Mouse (Mus musculus): ENCODE results near the gene Chrnb2.
A peak's percentile ranks its signal among the peaks of the same experiment; 100 is the strongest.

The Chrnb2 gene

DNA sequence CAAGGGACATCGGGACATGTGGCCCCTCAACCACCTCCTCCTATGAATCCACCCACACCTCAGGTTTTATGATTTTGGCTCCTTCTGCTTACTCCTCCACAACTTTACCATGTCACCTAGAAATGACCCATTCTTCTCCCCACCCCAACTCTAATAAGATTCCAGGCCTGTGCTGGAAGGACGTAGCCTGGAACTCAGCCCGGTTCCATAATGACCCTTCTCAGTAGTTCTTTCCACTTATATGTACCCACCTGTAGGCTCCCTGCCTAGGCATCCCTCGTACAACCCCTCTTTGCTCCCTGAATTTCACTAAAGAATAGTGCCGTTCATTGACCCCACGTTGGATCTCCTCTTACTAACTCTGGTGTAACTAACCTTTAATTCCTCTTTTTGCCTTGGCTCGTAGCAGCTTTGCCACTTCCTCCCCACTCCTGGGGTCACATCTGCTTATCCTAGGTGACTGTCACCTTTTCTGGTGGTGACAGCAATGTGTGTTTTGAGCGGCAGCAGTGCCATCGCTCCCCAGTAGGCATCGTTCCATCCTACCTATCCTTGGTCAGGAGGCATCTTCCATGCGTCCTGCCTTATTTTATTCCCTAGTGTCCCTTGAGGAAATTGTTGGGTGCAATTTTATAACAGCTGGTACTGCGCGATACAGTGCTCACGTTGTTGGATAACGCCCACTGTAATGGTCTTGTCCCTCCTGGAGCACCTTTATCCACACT is 10.0 kb upstream of the Chrnb2 start:
- no peak for DNase-seq

DNA sequence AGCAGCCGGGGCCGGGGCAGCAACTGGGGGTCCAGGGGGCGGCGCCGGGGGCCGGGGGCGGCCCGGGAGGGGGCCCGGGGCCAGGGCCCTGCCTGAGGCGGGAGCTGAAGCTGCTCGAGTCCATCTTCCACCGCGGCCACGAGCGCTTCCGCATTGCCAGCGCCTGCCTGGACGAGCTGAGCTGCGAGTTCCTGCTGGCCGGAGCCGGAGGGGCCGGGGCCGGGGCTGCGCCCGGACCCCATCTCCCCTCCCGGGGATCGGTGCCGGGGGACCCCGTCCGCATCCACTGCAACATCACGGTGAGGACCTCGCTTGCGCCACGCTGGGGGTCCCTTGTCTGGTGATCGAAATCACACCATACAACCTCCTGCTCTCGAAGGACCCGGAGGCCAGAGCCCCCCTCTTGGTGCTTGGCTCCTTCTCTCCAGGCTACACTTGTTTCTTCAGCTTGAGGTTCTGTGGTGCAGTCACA is 9.3 kb upstream of the Chrnb2 start:
- DNase-seq, result peak; percentile 37

DNA sequence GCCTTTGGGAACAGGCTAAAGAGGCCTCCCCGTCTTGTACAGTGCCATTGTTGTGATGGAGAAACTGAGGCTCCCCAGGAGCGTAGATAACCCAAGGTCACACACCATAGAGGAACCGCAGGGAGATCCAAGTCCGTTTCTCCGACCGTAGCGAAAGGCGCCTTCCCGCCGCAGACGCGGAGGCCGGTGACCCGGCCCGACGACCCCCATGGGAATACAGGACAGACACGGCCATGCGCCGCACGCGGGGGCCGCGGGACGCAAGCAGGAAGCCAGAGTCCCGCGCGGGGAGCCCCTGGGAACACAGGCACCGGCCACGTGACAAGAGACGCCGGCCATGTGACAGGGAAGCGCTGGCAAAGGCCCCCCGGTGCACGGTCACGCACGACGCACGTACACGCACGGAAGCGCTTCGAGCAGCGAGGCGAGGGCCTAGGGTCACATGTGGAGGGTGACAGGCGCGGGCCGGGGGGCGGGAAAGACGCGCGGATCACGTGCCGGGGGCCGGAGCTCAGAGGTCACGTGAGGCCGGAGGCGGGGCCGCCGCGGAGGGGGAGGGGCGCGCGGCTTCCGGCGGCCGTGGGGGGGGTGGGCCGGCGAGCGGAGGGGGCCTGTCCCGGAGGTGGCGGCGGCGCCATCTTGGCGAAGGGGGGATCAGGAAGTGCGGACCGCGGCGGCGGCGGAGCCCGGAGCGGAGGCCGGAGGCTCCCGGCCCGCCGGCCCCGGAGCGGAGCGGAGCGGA is 8.7 kb upstream of the Chrnb2 start, which contains the start of gene Ube2q1:
Ube2q1 (plus strand) TSS at position 649 of the 742 bp plus-strand sequence.
- DNase-seq, result peak; percentile 98

DNA sequence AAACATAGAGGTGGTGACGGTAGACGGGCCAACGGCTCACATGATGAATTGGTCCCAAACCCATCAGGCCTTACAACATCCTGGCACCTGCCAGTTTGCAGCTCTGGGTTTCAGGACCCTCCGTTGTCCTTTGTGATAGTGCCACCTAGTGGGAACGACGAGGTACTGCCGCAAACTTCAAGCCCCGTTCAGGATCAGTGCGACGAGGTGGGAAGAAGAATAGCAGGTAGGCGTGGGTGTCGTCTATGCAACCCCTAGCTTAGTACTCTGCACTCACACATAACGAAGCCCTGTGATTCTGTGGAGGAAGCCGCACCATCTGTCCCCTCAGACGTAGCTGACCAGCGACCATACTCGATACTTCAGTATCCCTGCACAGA is 8.1 kb upstream of the Chrnb2 start:
- DNase-seq, result peak; percentile 86

DNA sequence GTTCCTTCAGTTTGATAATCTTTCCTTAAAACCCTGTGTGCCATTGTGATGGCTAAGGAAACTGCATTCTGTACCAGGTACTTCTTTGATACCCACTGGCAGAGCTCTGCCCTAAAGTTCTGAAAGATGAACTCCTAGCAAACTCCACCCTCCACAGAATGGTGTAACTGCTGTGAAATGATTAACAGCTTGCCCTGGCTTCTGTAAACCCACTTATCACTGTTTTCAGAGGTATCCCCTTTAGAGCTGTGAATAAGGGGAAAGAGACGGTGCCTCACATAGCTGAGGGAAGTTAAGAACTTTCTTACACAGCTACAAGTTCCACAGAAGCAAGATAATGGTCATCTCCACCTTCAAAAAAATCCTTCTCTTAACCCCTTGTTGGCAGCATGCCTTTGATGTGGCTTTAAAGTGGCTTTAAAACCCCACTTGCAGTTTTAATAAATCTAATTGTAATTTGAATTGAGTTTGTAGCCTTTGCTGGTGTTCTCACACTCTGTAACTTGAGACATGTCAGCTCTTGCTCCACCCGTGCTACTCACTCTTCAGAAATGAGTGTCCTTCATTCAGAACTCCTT is 6.1 kb upstream of the Chrnb2 start:
- no peak for DNase-seq

DNA sequence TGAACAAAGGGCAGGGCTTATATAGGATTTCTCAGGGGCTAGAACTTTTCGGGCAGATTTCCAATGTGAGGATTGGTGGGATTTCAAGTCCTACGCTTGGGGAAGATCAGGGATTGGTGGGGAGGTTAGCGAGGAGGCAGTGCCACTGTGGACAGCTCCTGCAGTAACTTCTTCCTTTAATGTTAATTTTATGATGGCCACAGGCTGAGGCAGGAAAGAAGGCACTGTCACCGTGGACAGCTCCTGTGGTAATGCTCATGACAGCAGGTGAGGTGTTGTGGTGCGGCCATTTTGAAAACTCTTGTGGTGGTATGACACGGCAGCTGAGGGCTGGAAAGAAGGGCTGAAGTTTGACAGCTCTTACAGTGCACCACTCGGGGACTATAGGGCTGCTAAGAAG is 5.2 kb upstream of the Chrnb2 start:
- no peak for DNase-seq

DNA sequence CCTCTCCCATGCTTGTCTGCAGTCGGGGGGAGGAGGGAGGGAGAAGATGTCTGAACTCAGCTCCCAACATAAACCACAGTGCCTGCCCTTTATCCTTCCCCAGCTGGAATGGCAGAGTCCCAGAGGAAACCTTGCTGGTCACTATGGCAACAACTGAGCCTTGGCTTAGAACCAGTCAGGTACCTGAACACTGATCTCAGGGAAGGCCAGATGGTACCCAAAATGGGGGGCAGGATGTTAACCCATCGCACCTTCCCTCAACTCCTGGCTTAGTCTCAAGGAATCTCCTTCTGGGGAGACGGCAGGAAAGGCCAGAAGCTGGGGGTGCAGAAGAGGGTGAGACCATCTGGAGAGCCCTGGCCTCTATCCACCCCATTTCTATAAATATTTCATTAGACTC is 4.6 kb downstream of the Chrnb2 start:
- DNase-seq, result no peak

DNA sequence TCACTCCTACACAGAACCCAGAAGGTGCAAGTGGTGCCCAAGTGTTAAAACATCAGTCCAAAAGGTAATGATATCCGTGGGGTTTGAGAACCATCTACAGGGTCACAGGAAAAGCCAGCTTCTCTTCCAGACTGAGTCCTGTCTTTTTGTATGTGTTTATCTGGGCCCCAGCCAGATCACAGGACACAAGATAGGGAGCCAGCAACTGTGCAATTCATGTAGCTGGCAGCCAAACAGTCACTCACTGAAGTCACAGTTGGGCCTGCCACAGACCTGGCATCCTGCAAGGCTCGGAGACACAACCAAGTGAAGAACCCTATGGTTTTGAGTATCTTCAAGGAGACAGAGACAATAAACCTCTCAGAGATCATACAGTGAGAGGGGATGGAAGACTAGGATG is 6.6 kb downstream of the Chrnb2 start:
- no peak for DNase-seq

DNA sequence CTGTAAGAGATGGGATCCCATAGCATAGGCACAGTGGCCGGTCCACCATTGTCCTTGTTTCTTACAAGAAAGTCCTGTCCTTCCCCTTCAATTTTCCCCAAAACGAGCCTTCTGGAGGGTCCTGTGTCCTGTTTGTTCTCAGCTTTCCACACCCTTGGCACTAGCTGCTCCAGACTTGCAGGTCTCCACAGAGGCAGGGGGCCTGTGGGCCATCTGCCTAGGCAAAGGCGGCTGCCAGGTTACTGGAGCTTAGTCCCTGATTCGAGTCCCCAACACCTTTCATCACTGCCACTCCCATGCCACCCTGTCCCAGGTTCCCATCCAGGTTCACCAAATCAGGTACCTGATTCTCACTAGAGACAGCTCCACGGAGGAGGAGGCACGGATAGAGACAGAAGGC is 9.1 kb downstream of the Chrnb2 start:
- DNase-seq, result no peak

DNA sequence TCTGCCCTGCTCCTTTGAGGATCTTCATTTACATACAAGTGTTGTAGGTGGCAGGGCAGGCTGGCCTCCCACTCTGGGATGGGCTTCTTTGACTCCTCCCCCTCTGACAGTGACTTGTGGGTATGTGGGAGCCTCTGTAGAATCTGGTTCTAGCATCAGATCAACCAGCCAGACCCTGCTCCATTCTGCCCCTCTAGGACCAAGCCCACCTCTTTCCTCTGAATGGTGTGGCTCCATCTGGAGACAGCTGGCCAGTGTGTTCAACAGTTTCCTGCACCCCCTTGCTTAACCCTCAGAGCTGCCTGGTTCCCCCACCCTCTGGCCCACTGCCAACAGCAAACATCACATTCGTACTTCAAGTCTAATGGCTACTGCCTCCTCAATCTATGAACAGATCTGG is 12.1 kb downstream of the Chrnb2 start:
- no peak for DNase-seq

DNA sequence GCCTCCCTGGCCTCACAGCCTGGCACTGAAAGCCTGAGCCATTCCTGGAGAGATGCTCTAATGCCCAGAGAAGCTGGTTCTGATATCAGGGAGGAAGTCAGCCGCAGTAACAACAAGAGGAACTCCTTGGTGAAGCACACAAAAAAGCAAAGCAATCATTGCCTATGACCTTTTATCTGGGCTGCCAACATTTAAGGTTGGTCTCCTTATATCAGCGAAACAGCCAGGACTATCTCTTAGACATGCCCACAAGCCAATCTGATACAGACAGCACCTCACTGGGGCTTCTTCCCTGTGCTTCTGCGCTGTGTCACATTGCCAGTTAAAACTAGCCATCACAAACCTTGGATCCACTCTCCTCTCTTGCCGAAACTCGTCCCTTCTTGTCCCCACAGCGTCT is 25.9 kb downstream of the Chrnb2 start:
- no peak for DNase-seq

DNA sequence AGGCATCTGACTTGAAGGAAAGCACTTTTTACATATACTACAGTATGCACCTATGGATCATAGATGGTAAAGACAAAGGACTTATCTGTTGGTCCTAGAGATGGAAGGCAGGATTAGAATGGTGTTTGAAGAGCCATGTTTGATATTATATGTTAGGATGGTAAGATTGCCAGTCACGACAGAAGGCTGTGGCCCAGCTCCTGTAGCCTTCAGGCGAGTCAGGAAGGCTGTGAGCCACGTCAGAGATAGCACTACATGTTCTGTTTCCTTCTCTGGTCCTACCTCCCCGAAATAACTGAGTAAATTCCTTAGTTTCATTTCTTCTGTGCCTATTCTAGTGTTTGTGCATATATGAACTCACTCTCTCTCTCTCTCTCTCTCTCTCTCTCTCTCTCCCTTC is 32.3 kb downstream of the Chrnb2 start:
- no peak for DNase-seq

DNA sequence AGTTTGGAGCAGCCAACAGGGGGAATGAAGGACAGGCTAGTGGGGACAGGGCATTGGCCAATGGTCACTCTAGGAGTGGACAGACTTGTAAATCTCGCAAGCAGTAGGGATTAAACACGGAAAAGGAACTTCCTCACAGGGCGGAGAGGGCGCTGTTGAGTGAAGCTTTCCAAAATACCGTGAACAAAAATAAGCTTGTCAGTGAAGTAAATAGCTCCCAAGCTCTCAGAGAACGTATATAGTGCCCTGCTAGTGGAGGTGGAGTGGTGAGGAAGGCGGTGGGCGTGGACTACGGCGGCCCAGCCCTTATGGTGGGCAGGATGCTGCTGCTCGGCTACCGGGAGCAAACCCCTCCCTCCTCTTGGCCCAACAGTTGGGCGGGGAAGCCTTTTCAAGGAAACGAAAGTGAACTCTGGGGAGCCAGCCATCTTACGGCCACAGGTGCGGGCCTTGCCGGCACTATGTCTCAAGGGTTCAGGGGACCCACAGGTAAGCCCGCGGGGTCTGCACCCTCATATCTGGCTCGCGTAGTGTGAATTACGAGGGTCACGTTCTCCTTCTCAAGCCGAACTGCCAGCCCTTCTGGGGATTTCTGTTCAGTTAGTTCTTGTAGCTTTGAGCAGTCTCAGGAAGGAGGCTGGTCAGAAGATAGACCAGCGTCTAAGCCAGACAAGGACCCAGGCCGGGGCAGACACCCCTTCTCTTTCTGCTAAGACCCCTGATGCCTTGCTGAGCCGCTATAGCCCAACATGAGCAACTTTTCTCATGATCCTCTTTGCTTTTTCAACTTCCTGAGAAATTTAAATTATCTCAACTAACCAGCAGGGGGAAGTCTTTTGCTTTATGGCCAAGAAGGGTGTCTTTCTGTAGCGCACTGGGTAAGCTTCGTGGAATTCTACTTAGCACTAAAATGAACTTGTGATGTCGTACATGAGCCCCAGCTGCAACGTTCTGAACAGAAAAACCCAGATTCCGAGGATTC is 33.8 kb downstream of the Chrnb2 start:
- peak; percentile 61 for DNase-seq

DNA sequence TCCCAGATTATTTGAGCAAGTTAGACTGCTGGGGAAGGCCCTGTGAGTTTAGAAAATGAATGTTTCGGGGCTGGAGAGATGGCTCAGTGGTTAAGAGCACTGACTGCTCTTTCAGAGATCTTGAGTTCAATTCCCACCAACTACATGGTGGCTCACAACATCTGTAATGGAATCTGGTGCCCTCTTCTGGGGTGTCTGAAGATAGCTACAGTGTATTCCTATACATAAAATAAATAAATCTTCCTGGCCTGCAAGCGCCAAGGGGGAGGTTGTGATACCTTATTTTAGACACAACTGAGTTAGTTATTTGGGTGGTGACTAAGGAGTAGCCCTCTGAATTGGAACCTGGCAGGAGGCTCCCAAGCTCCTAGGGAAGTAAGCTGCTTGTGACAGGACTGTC is 35.6 kb downstream of the Chrnb2 start:
- no peak for DNase-seq

DNA sequence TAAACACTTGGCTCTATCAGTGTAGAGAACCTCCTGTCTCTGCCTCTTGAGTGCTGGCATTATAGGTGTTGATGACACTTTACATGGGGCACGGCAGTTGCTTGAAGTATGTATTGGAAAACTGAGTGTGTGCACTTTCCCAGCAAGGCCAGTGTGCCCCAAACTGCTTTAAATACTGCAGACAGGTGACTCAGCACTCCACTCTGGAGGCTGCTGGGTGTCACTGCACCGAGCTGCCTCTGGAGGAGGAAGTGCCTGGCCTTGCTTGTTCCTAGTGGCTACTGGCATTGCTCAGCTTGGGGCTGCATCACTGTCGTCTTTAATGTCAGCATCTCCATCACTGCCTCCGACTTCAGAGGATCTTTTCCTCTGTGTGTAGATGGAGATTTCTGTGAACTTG is 37.4 kb downstream of the Chrnb2 start:
- no peak for DNase-seq

DNA sequence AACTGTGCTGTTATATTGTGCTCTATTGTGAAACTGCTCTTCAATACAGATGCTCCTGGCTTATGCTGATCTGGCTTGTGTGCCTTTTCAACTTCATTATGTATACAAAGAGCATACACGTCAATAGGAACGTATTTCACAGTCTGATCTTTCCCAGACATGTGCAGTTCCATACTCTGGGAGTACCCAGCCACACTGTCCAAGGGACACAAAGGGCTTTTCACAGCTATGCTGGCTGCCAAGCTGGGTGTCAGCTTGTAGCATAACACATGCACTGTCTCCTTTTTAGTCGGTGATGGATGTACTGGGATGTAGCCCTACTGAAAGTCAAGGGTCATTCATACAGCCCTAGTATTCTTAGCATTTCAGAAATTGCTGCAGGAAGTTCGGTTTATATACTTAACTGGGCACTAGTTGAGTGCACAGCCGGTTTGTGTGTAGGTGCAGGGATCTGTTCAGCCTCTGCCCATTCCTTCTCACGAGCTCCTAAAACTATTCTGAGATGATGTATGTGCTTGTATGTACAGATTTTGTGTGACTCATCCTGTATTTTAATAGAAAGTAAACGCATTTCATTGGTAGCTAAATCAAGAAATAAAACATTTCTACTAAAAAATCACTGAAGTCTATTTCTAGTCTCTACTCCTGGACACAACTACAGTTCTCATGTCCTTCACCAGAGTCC is 40.9 kb downstream of the Chrnb2 start:
- DNase-seq, result no peak

DNA sequence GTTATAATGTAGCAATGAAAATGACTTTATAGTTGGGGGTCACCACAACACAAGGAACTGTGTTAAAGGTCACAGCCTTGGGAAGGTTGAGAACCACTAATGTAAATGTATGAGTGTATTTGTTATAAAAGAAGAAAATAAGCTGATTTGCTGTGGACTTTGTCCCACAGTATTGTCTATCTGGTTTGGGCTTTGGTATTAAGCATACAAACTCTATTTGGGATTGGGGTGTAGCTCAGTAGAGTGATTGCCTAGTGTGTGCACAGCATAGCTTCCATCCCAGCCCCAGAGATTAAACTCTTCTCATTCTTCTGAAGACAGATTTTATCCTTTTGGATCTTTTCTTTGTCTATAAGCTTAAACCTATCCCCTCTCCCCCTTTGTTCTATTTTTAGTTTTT is 42.4 kb downstream of the Chrnb2 start:
- DNase-seq, result no peak

DNA sequence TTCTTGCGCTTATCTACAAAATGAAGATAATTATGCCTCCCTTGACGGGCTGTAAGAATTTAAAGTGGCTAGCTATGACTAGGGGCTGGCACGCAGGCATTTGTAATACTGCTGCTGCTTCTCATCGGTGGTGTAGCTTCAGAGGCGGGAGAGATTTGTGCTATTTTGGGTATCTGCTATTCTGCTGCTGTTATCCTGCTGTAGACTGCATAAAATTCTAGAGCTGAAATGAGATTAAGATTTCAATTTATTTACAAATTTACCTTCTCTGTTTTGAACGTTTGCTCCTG is 48.5 kb downstream of the Chrnb2 start:
- peak; percentile 28 for DNase-seq

DNA sequence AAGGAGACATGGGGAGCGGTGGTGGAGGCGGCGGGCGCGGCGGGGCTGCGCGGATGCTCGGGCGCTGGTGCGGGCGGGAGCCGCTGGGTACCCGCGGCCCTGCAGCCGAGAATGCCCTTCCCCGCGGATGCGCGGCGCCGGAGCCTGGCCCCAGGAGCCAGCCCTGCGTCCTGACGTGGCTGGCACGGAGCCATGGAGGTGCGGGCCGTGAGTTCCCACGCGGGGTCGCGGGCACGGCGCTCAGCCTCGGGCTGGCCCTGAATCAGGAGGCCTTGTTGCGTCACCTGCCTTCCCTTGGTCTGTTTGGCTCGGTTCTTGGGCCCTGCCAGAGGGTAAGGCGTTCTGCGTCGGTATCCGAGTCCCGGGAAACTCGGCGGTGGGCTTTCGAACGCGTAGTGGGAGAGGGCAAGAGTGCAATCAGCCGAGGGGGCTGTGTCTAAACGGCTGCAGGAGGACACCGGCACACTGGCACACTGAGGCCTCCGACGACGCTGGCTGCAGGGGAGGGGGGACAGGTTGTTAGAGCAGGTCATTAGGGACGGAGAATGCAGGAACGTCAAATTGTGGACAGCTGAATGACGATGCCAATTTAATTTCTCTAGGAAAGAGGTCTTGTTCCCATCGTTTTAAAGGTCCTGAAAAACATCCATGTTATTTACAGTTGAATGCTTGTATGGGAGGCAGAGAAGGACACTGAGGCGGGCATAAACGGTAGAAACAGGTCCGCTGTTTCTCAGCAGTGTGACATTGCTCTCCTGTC is 49.0 kb downstream of the Chrnb2 start:
- peak; percentile 57 for DNase-seq

DNA sequence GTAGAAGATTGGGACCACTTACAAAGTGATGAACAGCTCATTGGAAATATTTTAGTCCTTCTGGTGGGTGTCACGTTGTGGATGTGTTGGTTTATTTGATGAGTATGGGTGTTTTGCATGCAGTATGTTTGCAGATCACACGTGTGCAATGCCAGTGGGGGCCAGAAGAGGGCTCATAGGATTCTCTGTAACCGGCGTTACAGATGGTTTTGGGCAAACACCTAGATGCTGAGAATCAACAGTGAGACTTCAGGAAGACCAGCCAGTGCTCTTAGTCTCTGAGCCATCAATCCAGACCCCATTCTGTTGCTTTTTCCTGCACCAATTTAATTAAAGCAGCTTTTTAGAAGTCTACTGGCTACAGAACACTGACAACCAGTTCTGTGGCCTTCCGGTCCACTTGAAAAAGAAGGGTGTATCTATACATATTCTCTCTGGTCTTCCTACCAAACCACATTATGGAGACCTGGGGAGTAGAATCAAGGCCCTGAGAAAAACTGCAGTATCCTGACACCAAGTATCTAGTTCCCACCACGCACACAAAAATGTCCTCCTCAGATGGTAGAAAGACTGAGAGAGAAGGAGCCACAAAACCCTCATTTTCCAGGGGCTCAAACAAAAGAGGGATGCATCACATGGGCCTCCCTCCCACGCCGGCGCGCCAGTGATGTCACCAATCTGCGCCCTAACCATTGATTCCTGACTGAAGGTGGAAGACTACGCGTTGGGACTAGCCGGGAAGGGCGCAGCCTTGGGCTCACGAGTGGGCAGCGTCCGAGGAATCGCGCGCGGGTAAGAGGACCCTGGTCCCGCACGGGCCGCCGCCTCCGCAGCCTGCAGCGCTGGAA is 49.8 kb downstream of the Chrnb2 start, which contains the start of gene Adar:
Adar (plus strand) TSS at position 664 of the 848 bp plus-strand sequence.
- DNase-seq, result peak; percentile 93

DNA sequence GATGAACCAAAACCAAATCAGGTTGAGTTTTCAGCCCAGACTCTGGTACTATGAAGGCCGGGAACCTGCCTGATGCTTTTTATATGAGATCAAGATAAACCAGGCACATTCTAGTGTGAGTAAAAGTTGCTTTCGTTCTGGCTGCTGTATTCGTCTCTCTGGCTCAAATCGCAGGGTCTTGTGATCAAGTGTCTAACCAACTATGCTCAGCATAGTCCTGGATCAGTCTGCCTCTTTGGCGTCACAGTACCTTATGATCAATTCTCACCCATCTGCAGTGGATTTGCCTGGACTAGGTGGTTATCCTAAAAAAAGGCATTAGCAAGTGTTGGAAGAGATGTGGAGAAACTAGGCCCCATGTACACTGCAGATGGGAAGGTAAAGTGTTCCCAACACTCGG is 60.4 kb downstream of the Chrnb2 start:
- no peak for DNase-seq

Measured in right cerebral cortex, adult 18-20 months (tissue).